Mouse (Mus musculus) cerebellum, postnatal 14 days (tissue): ENCODE results near the gene Bglap2.
"Not testable (repeated sequence)": the region's sequence is repeated elsewhere in the genome, so short reads cannot be mapped to it uniquely, and the experiment has no call there.

ENCODE experiments used
- DNase-seq, 2 experiments: peaks; one replicate each; pipeline ENCODE4 v3.0.0; 2021; ENCODE audit warnings: mixed read lengths in 2 of 2

The Bglap2 gene

DNA sequence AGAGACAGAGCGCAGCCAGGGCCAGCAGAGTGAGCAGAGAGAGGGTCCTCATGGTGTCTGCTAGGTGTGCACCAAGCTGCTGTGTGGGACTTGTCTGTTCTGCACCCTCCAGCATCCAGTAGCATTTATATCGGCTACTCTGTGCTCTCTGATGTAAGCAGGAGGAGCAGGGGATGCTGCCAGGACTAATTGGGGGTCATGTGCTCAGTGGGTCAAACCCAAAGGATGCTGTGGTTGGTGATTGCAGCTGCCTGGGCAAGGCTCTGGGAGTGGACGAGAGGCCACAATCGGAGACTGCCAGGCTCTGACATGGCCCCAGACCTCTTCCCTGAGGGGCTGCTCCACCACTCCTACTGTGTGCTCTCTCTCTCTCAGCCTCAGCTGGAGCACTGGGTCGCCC lies at the start of gene Bglap2:
Bglap2 (minus strand) TSS at position 101 of the 400 bp plus-strand sequence.
- not testable (repeated sequence) for DNase-seq

DNA sequence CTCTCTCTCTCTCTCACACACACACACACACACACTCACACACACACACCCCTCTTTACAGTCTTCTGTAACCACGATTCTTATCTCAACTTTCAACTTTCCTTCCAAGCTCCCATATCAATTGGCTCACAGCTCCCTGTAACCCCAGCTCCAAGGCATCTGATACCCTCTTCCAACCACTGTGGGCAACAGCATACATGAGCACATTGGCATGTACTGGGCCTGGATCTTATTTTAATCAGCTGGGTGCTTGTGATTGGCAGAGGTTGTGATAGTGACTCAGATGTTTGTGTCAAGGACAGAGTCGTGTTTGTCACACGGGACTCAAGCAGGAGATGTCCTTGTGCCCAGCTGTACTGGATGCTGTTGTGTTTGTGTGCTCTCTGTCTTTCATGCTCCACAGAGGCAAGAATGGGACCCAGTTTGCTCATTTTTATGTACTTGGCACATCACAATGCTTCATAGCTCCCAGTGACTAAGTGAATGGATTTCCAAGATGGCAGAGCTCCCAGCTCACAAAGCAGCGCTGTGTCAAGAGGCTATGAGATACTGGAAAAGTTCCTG lies 48.9 kb upstream of the Bglap2 start:
- no peak for DNase-seq

DNA sequence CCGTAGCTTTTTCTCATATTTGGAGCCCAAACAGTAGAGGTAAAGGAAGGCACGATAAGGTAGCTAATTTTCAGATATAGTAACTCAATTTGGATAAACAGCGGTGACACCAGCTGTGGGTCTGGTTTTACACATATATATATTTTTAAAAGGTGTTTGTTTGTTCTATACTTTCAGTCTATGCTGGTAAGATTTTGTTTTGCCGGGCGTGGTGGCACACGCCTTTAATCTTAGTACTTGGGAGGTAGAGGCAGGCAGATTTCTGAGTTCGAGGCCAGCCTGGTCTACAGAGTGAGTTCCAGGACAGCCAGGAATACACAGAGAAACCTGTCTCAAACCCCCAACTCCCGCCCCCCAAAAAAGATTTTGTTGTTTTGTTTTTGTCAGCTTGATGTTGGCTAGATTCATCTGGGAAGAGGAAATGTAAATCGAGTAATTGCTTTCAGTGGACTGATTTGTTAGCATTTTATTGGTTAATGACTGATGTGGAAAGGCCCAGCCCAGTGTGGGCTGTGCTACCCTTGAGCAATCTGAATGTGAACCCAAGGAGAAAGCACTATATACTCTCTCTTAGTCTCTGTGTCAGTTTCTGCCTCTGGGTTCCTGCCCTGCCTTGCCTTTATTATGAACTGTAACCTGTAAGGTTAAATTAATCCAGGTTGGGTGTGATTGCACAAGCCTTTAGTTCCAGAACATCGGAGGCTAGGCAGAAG lies 47.4 kb upstream of the Bglap2 start:
- no peak for DNase-seq

DNA sequence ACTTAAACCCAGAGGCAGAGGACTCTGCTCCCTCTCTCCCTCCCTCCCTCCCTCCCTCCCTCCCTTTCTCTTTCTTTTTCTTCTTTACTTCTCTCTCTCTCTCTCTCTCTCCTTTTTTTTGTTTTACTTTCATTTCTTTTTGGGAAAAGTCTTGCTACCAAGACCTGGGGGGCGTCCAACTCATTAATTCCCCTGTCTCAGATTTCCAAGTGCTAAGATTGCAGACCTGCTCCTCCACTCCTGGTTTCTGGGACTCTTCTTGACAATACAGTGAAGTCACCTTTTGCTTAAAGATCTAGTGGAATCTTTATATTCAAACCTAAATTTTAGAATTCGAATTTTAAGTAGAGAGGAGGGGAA lies 46.8 kb upstream of the Bglap2 start:
- no peak for DNase-seq

DNA sequence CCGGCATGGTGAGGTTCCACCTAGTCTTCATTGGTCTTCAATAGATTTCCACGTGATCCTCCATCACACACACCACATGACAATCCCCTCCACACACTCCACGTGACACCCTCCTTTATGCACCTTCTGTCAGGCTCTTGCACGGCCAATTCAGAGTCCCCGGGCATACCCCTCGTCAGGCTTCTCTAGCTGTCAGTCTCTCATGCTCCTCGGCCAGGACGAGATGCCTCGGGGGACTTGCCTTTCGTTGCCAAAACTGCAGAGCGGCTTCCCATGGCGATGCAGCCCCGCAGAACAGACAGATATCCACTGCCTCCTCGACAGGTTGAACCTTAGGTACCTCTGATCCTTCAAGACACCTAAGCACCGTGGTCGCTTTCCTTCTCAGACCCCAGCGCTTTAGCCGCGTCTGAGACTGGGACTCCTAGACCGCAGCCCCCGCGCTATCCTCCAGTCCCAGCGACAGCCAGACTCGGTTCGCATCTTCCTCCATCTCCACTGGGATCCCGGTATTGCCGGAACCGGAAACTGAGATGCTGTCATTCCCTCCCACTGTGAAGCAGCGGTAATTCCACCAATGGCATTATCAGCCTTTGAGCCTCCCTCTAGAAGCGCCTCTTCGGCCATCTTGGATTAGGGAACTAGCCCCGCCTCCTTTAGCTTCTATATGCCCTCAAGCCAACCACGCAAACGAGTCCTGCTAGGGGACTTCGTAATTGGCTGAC lies 46.3 kb upstream of the Bglap2 start, which contains the start of gene Slc25a44:
Slc25a44 (minus strand) TSS at position 535 of the 725 bp plus-strand sequence.
- peak; percentile 97 for DNase-seq

DNA sequence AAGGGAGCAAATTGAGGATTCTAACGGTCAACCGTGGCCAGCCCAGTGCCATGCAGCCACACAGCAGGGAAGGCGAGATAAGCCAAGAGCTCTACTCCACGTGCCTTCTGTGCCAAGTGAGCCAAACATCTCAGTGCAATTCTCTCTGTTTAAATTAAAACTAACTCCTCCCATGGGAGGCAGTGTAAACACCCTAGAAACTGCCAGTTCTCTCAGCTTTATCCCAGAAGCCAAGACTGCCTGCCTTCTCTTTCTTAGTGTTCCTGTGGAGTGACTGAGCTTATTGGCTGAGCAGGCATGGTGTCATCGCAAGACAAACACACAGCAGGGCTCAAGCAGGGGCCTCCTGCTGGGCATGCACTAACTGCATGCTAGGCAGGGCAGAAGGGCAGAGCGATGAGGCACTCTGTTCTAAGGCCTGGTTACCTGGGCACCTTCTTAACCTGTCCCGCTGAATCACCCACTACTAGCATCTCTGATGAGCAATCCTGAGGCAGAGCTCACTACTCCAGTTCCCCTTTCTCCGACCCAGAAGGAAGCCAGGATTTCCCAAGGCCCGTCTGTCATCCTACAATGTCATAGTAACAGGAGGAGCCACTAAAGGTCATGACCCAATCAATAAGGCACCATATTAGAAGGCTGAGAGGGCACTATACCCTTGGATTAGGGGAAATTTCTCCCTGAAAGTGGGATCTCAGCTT lies 43.7 kb upstream of the Bglap2 start:
- DNase-seq: peak; percentile 76 to 81

DNA sequence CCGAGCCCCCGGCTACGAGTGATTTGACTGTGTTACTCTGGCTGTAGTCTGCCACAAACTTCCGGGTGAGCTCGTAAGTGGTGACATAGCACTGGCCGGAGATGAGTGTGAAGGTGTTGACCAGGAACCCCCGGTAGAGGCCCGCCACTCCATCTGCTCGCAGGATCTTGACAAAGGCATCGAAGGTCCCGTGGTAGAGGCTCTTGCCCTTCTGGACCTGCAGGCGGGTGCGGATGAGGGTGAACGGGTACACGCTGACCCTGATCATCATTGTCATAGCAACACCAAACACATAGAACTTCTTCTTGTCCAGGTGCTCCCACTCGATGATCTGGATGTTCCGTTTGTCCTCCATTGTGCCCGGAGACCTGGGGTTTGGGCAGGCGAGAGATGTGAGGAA lies 42.3 kb upstream of the Bglap2 start:
- DNase-seq: no peak

DNA sequence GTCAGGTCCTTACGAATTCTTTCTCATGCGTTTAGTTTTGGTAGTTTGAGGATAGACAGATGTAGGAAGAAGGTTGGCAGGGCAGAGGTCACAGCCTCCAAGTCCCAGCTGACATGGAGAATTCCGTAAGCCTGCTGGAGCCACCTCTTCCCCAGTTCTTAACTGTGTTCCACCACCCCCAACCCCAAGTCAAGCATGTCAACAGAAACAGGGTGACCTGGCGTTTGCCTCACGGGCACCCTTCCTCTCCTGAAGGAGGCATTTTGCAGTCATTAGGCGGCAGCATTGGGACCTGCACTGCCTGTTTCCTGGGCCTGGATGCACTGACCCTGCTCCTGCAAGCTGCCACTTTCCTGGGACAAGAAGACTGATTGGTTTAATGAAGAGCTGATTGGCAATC lies 39.5 kb upstream of the Bglap2 start:
- DNase-seq: no peak

DNA sequence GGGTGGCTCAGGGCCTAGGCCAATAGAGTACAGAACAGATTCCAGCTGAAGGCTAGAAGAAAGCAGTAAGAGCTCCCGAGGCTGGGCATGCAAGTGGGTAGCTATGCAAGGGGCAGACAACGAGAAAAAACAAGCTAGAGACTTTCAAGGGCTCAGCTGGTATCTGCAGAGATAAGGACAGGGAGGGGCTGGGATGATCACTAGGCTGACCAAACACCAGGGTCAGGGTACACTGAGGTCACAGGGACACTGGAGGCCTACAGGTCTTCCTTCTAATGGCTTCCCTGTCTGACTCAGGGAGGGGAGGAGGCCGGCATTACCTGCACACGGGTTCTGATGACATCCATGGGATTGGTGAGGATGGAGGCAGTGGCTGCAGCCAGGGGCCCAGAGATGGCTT lies 37.2 kb upstream of the Bglap2 start:
- no peak for DNase-seq

DNA sequence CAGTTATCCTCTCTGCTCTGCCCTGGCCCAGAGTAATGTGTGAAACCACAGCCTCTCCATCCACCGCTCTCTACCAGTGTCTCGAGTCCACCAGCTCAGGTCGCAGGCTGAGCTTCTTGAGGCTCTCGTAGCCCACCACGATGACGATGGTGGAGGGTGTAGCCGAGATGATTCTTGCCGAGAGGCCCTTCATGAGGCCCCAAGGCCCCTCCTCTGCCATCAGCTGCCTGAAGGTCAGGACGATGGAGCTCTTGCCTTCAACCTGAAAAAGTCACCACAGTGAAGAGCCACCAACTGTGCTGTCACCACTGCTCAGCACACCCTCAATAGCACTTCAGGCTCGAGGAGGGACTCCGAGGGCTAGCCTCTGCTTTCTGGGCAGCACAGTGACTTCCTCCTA lies 34.1 kb upstream of the Bglap2 start:
- no peak for DNase-seq

DNA sequence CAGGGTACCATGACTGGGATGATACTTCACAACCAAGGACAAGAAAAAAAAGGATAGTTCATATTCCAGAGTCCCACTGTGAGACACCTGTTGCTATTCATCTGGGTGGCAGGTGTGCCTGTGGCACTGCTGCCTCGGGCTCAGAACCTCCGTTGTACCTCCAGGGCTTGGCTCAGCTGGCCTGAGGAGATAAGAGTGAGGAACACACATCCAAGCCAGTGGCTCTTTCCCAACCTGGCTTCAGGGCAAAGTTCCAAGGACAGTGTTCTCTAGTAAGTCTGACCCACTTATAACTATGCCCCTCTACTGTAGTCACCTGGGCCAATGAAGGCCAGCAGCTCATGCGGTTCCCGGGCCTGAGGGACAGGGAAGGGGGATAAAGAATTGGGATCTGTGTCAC lies 33.2 kb upstream of the Bglap2 start:
- no peak for DNase-seq

DNA sequence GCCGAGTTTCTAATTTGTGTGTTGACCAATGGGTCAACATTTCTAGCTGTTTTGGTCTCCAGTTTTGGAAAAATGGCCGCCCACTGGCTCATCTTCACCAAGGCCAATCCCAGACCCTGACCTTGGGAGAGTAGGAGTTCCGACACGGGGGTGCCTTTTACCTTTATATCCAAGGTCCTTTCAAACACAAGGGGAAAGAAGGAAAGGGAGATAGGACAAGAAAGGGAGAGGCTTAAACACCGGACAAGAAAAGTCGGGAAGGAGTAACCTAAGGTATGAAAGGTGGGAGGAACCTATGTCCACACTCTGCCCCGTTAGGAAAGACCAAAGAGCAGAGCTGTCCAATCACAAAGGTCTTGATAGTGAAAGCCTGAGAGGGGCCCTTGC lies 32.1 kb upstream of the Bglap2 start:
- DNase-seq: no peak

DNA sequence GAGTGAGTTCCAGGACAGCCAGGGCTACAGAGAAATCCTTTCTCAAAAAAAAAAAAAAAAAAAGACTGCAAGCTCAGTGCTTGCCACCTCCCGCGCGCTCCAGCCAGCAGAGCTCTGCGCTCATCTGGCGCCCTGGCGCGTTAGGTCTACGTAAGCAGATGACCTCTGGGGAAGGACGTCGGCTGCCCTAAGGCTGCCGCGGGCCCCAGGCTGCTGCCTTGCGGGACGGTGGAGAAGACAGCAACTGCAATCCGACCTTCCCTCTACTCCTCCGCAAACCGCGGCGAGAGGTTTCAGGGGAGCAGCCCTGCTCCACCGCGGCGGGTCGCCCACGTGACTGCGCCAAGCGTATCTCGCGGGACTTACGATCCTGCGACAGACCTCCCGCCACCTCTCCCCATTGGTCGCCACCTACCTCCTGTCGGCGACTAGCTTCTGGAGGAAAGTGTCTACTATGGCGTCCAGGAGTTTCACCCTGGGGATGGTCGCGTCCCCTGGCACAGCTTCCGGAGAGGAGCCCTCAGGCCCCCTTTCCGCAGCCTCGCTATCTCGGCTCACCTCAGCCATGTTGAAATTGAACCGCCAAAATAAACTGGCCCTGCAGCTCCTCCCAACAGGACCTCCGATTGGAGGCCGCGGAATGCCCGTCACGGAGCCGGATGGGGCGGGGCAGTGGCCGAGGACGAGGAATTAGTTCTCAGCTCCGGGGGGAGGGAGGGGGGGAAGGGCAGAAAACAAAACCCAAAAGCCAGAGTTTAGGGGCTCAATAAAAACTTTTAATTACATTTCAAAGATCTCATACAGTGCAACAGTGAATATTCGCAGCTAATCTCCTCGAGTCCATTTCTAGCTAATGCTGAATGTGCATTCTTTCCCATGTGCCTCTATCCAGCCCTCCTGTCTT lies 31.5 kb upstream of the Bglap2 start, which contains the start of gene Pmf1:
Pmf1 (minus strand) TSS at position 591 of the 904 bp plus-strand sequence.
- peak; percentile 90 to 91 for DNase-seq

DNA sequence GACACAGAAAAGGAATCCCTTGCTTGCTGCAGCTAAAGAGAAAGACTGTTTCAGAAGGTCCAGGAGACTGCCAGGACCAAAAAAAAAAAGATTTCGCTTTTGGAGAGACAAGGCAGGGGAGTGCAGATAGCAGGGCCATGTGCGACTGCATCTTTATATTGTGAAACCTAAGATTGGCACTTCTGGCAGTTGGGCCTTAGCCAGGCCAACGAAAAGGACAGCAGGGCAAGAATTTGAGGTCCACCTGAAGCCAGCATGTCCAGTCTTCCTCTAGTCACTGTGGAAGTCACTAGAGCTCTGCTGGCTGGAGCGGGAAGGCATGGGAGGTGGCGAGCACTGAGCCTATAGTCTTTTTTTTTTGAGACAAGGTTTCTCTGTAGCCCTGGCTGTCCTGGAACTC lies 30.5 kb upstream of the Bglap2 start:
- DNase-seq: no peak

DNA sequence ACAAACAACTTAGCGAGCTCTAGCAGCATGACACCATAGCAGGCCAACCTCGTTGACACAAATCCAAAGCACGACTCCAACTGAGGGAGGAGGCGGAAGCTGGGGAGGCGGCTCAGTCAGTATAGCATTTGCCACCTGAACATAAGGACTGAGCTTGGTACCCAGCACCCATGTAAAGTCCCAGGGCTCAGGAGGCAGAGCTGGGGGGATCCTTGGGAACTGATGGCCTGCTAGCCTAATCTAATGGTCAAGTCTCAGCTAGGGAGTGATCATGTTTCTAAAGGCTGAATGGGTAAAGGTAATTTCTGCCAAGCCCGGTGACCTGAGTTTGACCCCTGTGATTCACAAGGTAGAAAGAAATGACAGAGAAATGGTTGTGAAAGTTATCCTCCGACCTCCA lies 29.0 kb upstream of the Bglap2 start:
- no peak for DNase-seq

DNA sequence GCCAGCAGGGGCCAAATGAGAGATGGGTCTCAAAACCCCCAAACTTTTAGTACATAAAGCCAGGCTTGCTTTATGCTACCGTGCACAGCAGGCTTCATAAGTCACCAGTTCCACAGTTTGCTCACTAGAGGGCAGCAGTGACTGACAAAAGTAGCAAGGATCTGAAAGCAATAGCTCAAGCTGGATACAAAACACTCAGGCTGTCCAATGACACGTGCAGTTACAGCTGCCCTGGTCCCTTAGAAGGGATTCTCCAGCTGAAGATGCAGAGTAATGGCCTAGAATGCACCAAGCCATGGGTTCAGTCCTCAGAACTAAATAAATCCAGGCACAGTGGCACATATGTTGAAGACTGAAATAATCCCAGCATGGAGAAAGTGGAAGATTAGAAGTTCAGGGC lies 28.6 kb upstream of the Bglap2 start:
- DNase-seq: peak; percentile 78 to 80

DNA sequence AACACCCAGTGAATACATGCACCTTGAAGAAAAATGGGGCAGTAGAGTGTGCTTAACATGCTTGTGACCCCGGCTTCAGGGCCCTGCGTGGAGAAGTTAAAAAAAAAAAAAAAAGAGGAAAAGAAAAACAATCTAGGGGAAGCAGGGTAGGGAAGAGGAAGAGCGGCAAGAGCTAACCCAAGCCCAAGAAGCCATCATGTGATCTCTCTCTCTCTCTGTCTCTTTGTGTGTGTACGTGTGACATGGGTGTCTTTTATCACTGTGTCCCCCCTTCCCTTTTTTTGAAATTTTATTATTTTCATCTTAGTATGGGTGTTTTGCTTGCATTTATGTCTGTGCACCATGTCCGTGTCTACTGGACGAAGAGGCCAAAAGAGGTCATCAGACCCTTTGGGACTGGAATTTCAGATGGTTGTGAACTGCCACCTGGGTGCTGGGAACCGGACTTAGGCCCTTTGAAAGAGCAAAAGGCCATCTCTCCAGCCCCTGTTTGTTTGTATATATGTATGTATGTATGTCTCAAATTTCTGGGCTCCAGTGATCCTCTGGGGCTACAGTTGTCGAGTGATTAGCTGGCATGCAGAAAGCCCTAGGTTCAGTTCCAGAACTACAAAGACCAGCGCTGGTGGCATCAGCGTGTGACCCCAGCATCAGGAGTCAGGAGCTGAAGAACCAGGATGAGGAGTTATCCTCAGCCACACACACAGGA lies 25.2 kb upstream of the Bglap2 start:
- DNase-seq: no peak

DNA sequence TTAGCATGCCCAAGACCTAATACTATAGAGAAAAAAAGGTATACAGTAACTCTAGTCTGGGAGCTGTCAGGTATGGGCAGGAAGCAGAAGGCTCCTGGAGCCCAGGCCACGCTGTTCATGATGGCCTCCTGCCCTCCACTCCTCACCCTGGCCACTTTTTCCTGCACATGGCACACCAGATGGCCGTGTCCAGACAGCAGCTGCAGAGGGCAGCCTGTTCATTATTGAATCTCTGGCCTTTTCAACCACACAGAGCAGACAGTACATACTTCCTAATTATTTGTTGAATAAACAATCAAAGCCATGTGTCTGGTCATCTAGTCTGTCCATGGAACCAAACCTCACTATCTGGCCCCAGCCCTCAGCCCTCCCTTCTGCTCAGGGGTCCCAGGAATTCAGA lies 20.2 kb upstream of the Bglap2 start:
- peak; percentile 79 to 81 for DNase-seq

DNA sequence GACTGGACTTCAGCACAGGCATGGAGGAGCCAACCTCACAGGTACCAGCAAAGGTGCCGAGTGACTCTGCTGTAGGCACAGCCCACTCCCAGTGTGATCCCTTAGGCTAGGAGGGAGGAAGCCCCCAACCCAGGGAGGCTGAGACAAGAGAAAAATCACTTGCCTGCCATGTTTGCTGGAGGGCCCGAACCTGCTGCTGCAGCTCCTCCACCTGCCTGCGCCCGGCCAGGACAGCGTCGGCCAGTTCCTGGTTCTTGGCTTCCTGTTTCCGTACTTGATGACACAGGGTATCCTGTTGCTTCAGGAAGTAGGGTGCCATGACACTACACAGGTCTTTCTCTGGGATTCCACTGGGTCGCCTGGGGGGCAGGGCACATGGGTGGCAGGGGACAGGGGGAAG lies 17.2 kb upstream of the Bglap2 start:
- no peak for DNase-seq

DNA sequence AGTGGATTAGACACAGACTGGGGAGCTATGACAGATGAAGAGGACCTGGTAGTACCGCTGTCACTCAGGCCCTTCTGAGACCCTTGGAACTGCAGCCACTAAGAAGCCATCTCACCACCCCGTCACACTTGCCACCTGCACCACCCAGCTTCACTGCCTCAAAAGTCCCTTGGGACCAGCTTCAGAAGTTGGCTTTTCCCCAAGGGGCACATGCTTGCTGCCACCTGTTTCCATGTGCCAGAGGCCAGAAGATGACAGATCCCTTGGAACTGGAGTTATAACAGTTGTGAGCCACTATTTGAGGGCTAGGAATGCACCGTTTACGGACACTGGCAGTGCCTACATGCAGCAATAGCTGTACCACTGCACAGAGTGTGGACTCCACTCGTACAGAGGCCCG lies 16.8 kb upstream of the Bglap2 start:
- DNase-seq: no peak

DNA sequence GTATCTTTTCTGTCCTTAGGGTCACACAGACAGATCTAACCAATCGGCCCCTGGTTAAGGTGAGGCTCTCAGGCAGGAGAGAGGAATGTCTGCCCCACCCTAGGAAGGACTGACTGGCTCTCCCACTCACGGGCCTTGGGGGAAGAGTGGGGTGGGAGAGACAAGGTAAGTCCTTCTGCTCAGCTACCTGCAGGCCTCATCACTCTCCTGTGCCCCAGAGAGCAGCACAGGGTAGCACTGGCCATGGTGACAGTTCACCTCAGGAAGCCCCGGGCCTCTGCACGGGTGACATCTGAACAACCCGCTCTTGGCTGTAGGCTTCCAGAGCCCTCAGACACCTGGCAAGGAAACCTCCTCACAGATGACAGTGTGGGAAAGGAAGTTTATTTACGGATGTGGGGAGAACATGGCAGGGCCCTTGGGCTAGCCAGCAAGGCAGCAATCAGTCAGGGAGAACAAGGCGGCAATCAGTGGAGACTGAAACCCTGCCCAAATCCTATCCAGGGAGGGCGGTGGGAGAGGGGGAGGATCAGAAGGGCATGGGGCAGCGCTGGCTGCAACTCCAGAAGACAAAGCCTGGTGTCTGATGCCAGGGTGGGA lies 15.4 kb upstream of the Bglap2 start:
- peak; percentile 42 to 57 for DNase-seq
